Mouse (Mus musculus) intestine, postnatal 0 days (tissue): Measurements from ENCODE around the gene Adamts9. TPM values are rescaled to one million over a fixed set of nuclear protein-coding genes. Genes with fewer than 3 reads are reported as not detected.

Experiments used
- ATAC-seq: fragments of 200-750 bp; cut with Nextera tagmentation; 2 replicates; pipeline ENCODE4 v1.8.0; 2017; ENCODE audit warnings: mild to moderate bottlenecking, moderate TSS enrichment, moderate library complexity
- H3K27ac ChIP-seq: fragments of 300-500 bp; sonication (generic); 2 replicates; pipeline ENCODE4 v1.5.1; 2014; ENCODE audit warnings: mild to moderate bottlenecking, low read depth, low read length, moderate library complexity
- H3K27me3 ChIP-seq: fragments of 300-500 bp; sonication (generic); replicated peaks from 2 replicates; pipeline ENCODE4 v1.6.1; 2014; ENCODE audit warnings: low read length, mixed read lengths; ENCODE audit not compliant: control insufficient read depth, insufficient read depth
- H3K36me3 ChIP-seq: fragments of 300-500 bp; sonication (generic); 2 replicates; pipeline ENCODE4 v1.6.1; 2014; ENCODE audit warnings: mild to moderate bottlenecking, moderate library complexity; ENCODE audit not compliant: control insufficient read depth, insufficient read depth
- H3K4me1 ChIP-seq: fragments of 300-500 bp; sonication (generic); replicated peaks from 2 replicates; pipeline ENCODE4 v1.6.1; 2014; ENCODE audit warnings: antibody characterized with exemption, low read length, mixed read lengths; ENCODE audit not compliant: control insufficient read depth, insufficient read depth
- H3K4me2 ChIP-seq: fragments of 300-500 bp; sonication (generic); replicated peaks from 2 replicates; pipeline ENCODE4 v1.6.1; 2014; ENCODE audit warnings: low read depth, mild to moderate bottlenecking, moderate library complexity
- H3K4me3 ChIP-seq: fragments of 300-500 bp; sonication (generic); 2 replicates; pipeline ENCODE4 v1.5.1; 2014; ENCODE audit warnings: low read depth, low read length
- H3K9ac ChIP-seq: fragments of 300-500 bp; sonication (generic); 2 replicates; pipeline ENCODE4 v1.6.1; 2014; ENCODE audit warnings: mild to moderate bottlenecking, low read depth, low read length
- H3K9me3 ChIP-seq: fragments of 300-500 bp; sonication (generic); 2 replicates; pipeline ENCODE4 v1.6.1; 2016; ENCODE audit warnings: mixed run types; ENCODE audit not compliant: control insufficient read depth
- CTCF ChIP-seq: sonication (generic); IDR thresholded peaks from 2 replicates; pipeline ENCODE4 v1.5.1; 2016; ENCODE audit warnings: low read depth, mild to moderate bottlenecking, control low read depth, antibody characterized with exemption, moderate library complexity
- WGBS: fragments of 180-500 bp; shearing (Covaris S2); extraction: QIAGEN DNeasy Blood & Tissue Kit; methylation state at CpG from one replicate; pipeline ENCODE4 v1.1.7; 2014; 5-methylcytosine and 5-hydroxymethylcytosine counted together
- polyA plus RNA-seq: library from polyadenylated mRNA; unstranded; fragments of >200 nt; fragmentation: Nextera tagmentation; extraction: Ambion mirVana; gene quantifications from 2 replicates; pipeline ENCODE4 v1.2.1, GENCODE M21; 2015

The Adamts9 gene
- polyA plus RNA-seq, 1 experiment from 2014 or later = 2.2 TPM

GRCm38 (mm10) chr6:92874854-92875253 is 68.4 kb downstream of the Adamts9 start:
- Histone ChIP-seq H3K4me3 (no peak overlapping the region), H3K9me3 (no peaks in the 10 kb centered on the region), H3K36me3 (0 out of 2 replicates have a peak, but pooled peaks cover 2% of the 10 kb centered on the region), H3K27ac (no peak overlapping the region), H3K27me3 (no peaks in the 10 kb centered on the region), H3K9ac (no peak overlapping the region), H3K4me2 (no peak overlapping the region), H3K4me1 (no peaks in the 10 kb centered on the region)
- TF ChIP-seq CTCF = no peak
- 62% methylated on average over 5 of the region's 5 CpGs for whole genome bisulfite sequencing
- no peak for ATAC-seq

GRCm38 (mm10) chr6:92872766-92873165 is 70.5 kb downstream of the Adamts9 start:
- no peak overlapping the region for H3K4me3 ChIP-seq
- no peak overlapping the region for H3K9ac ChIP-seq
- H3K9me3 ChIP-seq = no peaks in the 10 kb centered on the region
- TF ChIP-seq CTCF = no peak
- H3K27ac ChIP-seq = no peak overlapping the region
- no peaks in the 10 kb centered on the region for H3K36me3 ChIP-seq
- no peak overlapping the region for H3K4me2 ChIP-seq
- no peaks in the 10 kb centered on the region for H3K4me1 ChIP-seq
- H3K27me3 ChIP-seq = no peaks in the 10 kb centered on the region
- 82% methylated on average over 10 of the region's 10 CpGs for WGBS
- ATAC-seq = no peak

- WGBS = 70% methylated on average over 4 of the region's 4 CpGs
These were observed 71.5 kb downstream of the Adamts9 start for GRCm38 (mm10) chr6:92871813-92872212.

GRCm38 (mm10) chr6:92869582-92870219 is 73.6 kb downstream of the Adamts9 start:
- H3K9ac ChIP-seq = no peak overlapping the region
- H3K27ac ChIP-seq = peak overlapping the region; percentile 68
- no peak for ATAC-seq
- no peak for TF ChIP-seq CTCF
- H3K4me1 ChIP-seq = no peaks in the 10 kb centered on the region
- no peaks in the 10 kb centered on the region for H3K9me3 ChIP-seq
- H3K4me3 ChIP-seq = no peak overlapping the region
- no peaks in the 10 kb centered on the region for H3K36me3 ChIP-seq
- 31% methylated on average over 16 of the region's 16 CpGs for WGBS
- no peaks in the 10 kb centered on the region for H3K27me3 ChIP-seq
- no peak overlapping the region for H3K4me2 ChIP-seq

More at GRCm38 (mm10) chr6:92871813-92872212, 71.5 kb downstream of the Adamts9 start:
- H3K27me3 ChIP-seq = no peaks in the 10 kb centered on the region
- H3K9ac ChIP-seq = no peak overlapping the region
- H3K36me3 ChIP-seq = no peaks in the 10 kb centered on the region
- no peak overlapping the region for H3K4me2 ChIP-seq
- no peak for ATAC-seq
- no peaks in the 10 kb centered on the region for H3K9me3 ChIP-seq
- TF ChIP-seq CTCF = no peak
- H3K4me1 ChIP-seq = no peaks in the 10 kb centered on the region
- H3K4me3 ChIP-seq = no peak overlapping the region
- no peak overlapping the region for H3K27ac ChIP-seq

- no peak within 1 kb of the TSS for H3K9ac ChIP-seq
- H3K4me2 ChIP-seq = no peak within 1 kb of the TSS
These were observed 74.2 kb downstream of the Adamts9 start, which contains the start of gene Gm15737 for GRCm38 (mm10) chr6:92869089-92869581. Gm15737 (plus strand) TSS chr6:92869357.

GRCm38 (mm10) chr6:92862599-92862998 is 80.7 kb downstream of the Adamts9 start:
- no peaks in the 10 kb centered on the region for H3K9me3 ChIP-seq
- no peak overlapping the region for H3K9ac ChIP-seq
- no peaks in the 10 kb centered on the region for H3K27me3 ChIP-seq
- H3K4me2 ChIP-seq = no peak overlapping the region
- no peaks in the 10 kb centered on the region for H3K4me1 ChIP-seq
- peaks cover 7% of the 10 kb centered on the region for H3K36me3 ChIP-seq
- ATAC-seq = no peak
- no peak for TF ChIP-seq CTCF
- H3K27ac ChIP-seq = no peak overlapping the region
- 77% methylated on average over 9 of the region's 9 CpGs for WGBS
- no peak overlapping the region for H3K4me3 ChIP-seq

More at GRCm38 (mm10) chr6:92869089-92869581, 74.2 kb downstream of the Adamts9 start, which contains the start of gene Gm15737:
- 45% methylated on average over 4 of the region's 4 CpGs for WGBS
- TF ChIP-seq CTCF = no peak
- no peaks in the 10 kb centered on the region for H3K36me3 ChIP-seq
- no peak for ATAC-seq
- H3K9me3 ChIP-seq = no peaks in the 10 kb centered on the region
- no peaks in the 10 kb centered on the region for H3K27me3 ChIP-seq
- no peak within 1 kb of the TSS for H3K4me3 ChIP-seq
- H3K4me1 ChIP-seq = no peaks in the 10 kb centered on the region
- H3K27ac ChIP-seq = peak within 1 kb of the TSS; percentile 68
